Mouse (Mus musculus) inflammation-experienced regulatory T-cells, adult 6 months (primary cell): ENCODE results near the gene Gabra6. TPM values are rescaled to one million over a fixed set of nuclear protein-coding genes. Genes with fewer than 3 reads are reported as not detected.

Source experiments
- ATAC-seq: one replicate; pipeline ENCODE4 v1.8.0; 2017
- polyA plus RNA-seq, 3 experiments: library from polyadenylated mRNA; unstranded; fragments of 100-300 nt; shearing (Covaris generic); gene quantifications; one replicate each; pipeline ENCODE4 v1.2.1; 2017

Gene Gabra6
- not detected for polyA plus RNA-seq

GRCm38 (mm10) chr11:42320882-42321281 is at the start of gene Gabra6:
Gabra6 (minus strand) TSS chr11:42321072.
- ATAC-seq = no peak

GRCm38 (mm10) chr11:42365544-42365943 is 44.7 kb upstream of the Gabra6 start:
- ATAC-seq = no peak

- no peak for ATAC-seq
Measured at GRCm38 (mm10) chr11:42332121-42332520, 11.2 kb upstream of the Gabra6 start.

- no peak for ATAC-seq
Measured at GRCm38 (mm10) chr11:42326262-42326661, 5.4 kb upstream of the Gabra6 start.

GRCm38 (mm10) chr11:42321560-42321959 is 688 bp upstream of the Gabra6 start:
- no peak for ATAC-seq

- ATAC-seq = no peak
Measured at GRCm38 (mm10) chr11:42319521-42319920, 1.4 kb downstream of the Gabra6 start.

GRCm38 (mm10) chr11:42319101-42319500 is 1.8 kb downstream of the Gabra6 start:
- no peak for ATAC-seq

GRCm38 (mm10) chr11:42317985-42318384 is 2.9 kb downstream of the Gabra6 start:
- no peak for ATAC-seq

GRCm38 (mm10) chr11:42314850-42315249 is 6.0 kb downstream of the Gabra6 start:
- no peak for ATAC-seq

- ATAC-seq = no peak
Measured at GRCm38 (mm10) chr11:42310892-42311291, 10.0 kb downstream of the Gabra6 start.

GRCm38 (mm10) chr11:42309086-42309485 is 11.8 kb downstream of the Gabra6 start:
- ATAC-seq = no peak

- no peak for ATAC-seq
Measured at GRCm38 (mm10) chr11:42306095-42306494, 14.8 kb downstream of the Gabra6 start.

- no peak for ATAC-seq
Measured at GRCm38 (mm10) chr11:42258978-42259377, 61.9 kb downstream of the Gabra6 start.

Other genes with a start within 250 kb of the Gabra6 start
- gene Gabra1, start 138.1 kb downstream of the Gabra6 start, polyA plus RNA-seq = not detected
- under 1 TPM in 1 of 3 experiments, not detected in 2; 0.08 TPM for gene Gabrb2, start 98.7 kb upstream of the Gabra6 start, polyA plus RNA-seq